Mouse (Mus musculus) kidney, embryonic 14.5 days (tissue): ENCODE data around the gene Gstm3. TPM values are rescaled to one million over a fixed set of nuclear protein-coding genes. Genes with fewer than 3 reads are reported as not detected.

Experiments
- ATAC-seq: fragments of 200-750 bp; cut with Nextera tagmentation; 2 replicates; pipeline ENCODE4 v1.8.0; 2017; ENCODE audit warnings: moderate number of reproducible peaks, mild to moderate bottlenecking, moderate TSS enrichment, moderate library complexity; ENCODE audit not compliant: low FRiP score, low TSS enrichment
- H3K27ac ChIP-seq: fragments of 300-500 bp; sonication (generic); 2 replicates; pipeline ENCODE4 v1.5.1; 2014; ENCODE audit warnings: low read depth, mild to moderate bottlenecking, low read length, moderate library complexity, mixed read lengths
- H3K27me3 ChIP-seq: fragments of 300-500 bp; sonication (generic); 2 replicates; pipeline ENCODE4 v1.6.1; 2014; ENCODE audit warnings: mild to moderate bottlenecking, low read length; ENCODE audit not compliant: control insufficient read depth, insufficient read depth
- H3K36me3 ChIP-seq: fragments of 300-500 bp; sonication (generic); 2 replicates; pipeline ENCODE4 v1.6.1; 2014; ENCODE audit warnings: low read length, mixed read lengths; ENCODE audit not compliant: control insufficient read depth, insufficient read depth
- H3K4me1 ChIP-seq: fragments of 300-500 bp; sonication (generic); 2 replicates; pipeline ENCODE4 v1.6.1; 2014; ENCODE audit warnings: low read length, mixed read lengths; ENCODE audit not compliant: control insufficient read depth, insufficient read depth
- H3K4me2 ChIP-seq: fragments of 300-500 bp; sonication (generic); replicated peaks from 2 replicates; pipeline ENCODE4 v1.6.1; 2014; ENCODE audit warnings: low read depth, mild to moderate bottlenecking, low read length
- H3K4me3 ChIP-seq: fragments of 300-500 bp; sonication (generic); 2 replicates; pipeline ENCODE4 v1.5.1; 2014; ENCODE audit warnings: mild to moderate bottlenecking, low read length
- H3K9ac ChIP-seq: fragments of 300-500 bp; sonication (generic); 2 replicates; pipeline ENCODE4 v1.6.1; 2014; ENCODE audit warnings: low read depth, mild to moderate bottlenecking, low read length, moderate library complexity
- H3K9me3 ChIP-seq: fragments of 300-500 bp; sonication (generic); 2 replicates; pipeline ENCODE4 v1.6.1; 2016; ENCODE audit warnings: low read length; ENCODE audit not compliant: control insufficient read depth
- WGBS: fragments of 180-500 bp; shearing (Covaris S2); extraction: QIAGEN DNeasy Blood & Tissue Kit; methylation state at CpG from one replicate; pipeline ENCODE4 v1.1.7; 2014; 5-methylcytosine and 5-hydroxymethylcytosine counted together
- polyA plus RNA-seq: library from polyadenylated mRNA; unstranded; fragments of >200 nt; fragmentation: Nextera tagmentation; extraction: Ambion mirVana; gene quantifications from 2 replicates; pipeline ENCODE4 v1.2.1, GENCODE M21; 2014

Gstm3 gene
- polyA plus RNA-seq, 1 experiment from 2014 or later, result 0.16 TPM

GRCm38 (mm10) chr3:107941261-107941660, 27.8 kb downstream of the Gstm3 start:
- H3K36me3 ChIP-seq, result no peaks in the 10 kb centered on the region
- no peak overlapping the region for H3K9ac ChIP-seq
- 75% methylated on average over 4 of the region's 4 CpGs for WGBS
- no peak overlapping the region for H3K4me3 ChIP-seq
- H3K4me1 ChIP-seq, result peaks cover 7% of the 10 kb centered on the region
- ATAC-seq, result no peak
- no peaks in the 10 kb centered on the region for H3K9me3 ChIP-seq
- no peaks in the 10 kb centered on the region for H3K27me3 ChIP-seq
- no peak overlapping the region for H3K27ac ChIP-seq
- no peak overlapping the region for H3K4me2 ChIP-seq

DNA sequence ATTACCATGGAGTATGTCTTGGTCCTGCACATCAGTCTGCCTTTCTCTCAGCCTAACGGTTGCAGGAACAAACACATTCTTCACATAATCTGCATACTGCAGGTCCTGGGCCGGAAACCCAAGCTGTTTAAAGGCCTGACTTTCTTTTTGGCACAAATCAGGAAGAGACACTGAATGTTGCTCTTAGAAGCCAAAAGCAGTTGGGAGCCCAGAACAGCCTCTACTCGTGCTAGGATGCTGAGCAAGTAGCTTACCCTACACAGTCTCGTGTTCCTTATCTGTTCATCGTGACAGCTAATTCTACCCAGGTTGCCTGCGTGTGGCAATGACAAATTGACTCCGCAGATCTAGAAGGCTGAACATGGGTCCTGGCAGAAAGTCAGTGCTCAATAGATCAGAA, 28.6 kb downstream of the Gstm3 start:
- Histone ChIP-seq H3K36me3 (no peaks in the 10 kb centered on the region), H3K27me3 (no peaks in the 10 kb centered on the region), H3K27ac (no peak overlapping the region), H3K4me2 (no peak overlapping the region), H3K9ac (no peak overlapping the region), H3K9me3 (no peaks in the 10 kb centered on the region), H3K4me1 (peaks cover 7% of the 10 kb centered on the region), H3K4me3 (no peak overlapping the region)
- 79% methylated on average over 7 of the region's 7 CpGs for WGBS
- no peak for ATAC-seq

DNA sequence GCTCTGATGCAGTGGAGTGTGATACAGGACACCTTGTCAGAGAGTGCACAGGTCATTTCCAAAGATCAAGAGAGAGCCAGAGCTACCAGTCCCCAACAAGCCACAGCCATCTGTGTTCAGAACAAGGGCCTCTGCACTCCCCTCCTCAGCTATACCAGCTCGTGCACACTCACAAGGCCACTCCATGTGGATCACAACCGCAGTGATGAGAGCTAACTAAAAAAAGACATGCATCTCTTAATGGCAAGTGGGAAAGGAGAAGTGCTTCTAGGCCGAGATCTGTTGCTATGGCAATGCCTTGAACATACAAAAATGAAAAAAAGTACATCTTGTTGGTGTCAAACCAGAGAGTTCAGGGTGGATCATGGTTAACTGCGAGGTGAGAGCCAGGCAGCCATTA, 29.3 kb downstream of the Gstm3 start:
- 82% methylated on average over 4 of the region's 4 CpGs for WGBS
- no peak for ATAC-seq
- Histone ChIP-seq H3K27me3 (no peaks in the 10 kb centered on the region), H3K4me3 (no peak overlapping the region), H3K9ac (no peak overlapping the region), H3K4me1 (peaks cover 7% of the 10 kb centered on the region), H3K27ac (no peak overlapping the region), H3K36me3 (no peaks in the 10 kb centered on the region), H3K4me2 (no peak overlapping the region), H3K9me3 (no peaks in the 10 kb centered on the region)

DNA sequence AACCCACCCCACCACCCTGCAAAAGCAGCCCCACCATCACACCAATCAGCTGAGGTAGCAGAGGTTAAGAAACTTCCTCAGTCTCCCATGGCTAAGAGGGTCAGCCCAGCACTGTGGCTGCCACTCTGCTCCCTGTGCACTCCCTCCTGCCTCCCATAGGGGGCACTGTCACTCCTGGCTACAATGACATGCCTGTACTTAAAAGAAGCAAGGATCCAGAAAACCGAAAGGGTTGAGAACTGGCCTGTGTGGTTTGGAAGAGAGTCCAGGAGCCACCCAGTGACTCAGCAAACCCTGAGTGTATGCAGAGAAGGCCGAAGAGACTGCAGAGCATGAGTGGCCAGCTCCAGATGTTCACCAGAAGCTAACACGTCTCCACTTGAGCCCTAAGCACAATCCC, 29.7 kb downstream of the Gstm3 start:
- ATAC-seq, result peak; percentile 20; the same call in 1 of the 2 replicates
- Histone ChIP-seq H3K27me3 (no peaks in the 10 kb centered on the region), H3K9ac (no peak overlapping the region), H3K4me3 (no peak overlapping the region), H3K9me3 (no peaks in the 10 kb centered on the region), H3K4me2 (no peak overlapping the region), H3K4me1 (peaks cover 7% of the 10 kb centered on the region), H3K27ac (no peak overlapping the region), H3K36me3 (no peaks in the 10 kb centered on the region)
- WGBS, result 41% methylated on average over 3 of the region's 3 CpGs

DNA sequence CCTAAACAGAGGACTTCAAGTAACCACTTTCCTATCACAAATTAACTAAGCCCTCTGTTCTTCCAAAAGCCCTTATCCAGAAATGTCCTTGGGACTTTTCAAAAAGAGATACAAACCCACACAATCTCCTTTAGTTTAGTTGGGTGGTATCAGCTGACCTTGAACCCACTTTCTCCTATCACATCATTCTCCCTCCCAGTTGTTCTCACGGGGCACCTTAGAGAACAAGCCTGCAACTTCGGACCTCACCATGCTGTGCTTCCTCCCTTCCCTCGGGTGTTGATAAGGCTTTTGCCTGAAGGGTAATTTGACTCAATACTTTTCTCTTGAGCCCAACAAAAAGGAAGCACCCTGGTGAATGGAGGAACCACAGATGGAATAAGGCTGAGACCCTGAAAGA, 33.2 kb downstream of the Gstm3 start:
- 63% methylated on average over 3 of the region's 3 CpGs for WGBS
- Histone ChIP-seq H3K9me3 (no peaks in the 10 kb centered on the region), H3K27me3 (no peaks in the 10 kb centered on the region), H3K27ac (no peak overlapping the region), H3K4me1 (no peaks in the 10 kb centered on the region), H3K4me2 (no peak overlapping the region), H3K9ac (no peak overlapping the region), H3K4me3 (no peak overlapping the region), H3K36me3 (no peaks in the 10 kb centered on the region)
- ATAC-seq, result no peak

GRCm38 (mm10) chr3:107935268-107935667, 33.8 kb downstream of the Gstm3 start:
- H3K27ac ChIP-seq, result no peak overlapping the region
- no peak overlapping the region for H3K4me3 ChIP-seq
- no peak for ATAC-seq
- no peaks in the 10 kb centered on the region for H3K9me3 ChIP-seq
- 84% methylated on average over 3 of the region's 3 CpGs for WGBS
- no peak overlapping the region for H3K4me2 ChIP-seq
- no peaks in the 10 kb centered on the region for H3K4me1 ChIP-seq
- H3K36me3 ChIP-seq, result no peaks in the 10 kb centered on the region
- no peaks in the 10 kb centered on the region for H3K27me3 ChIP-seq
- H3K9ac ChIP-seq, result no peak overlapping the region

DNA sequence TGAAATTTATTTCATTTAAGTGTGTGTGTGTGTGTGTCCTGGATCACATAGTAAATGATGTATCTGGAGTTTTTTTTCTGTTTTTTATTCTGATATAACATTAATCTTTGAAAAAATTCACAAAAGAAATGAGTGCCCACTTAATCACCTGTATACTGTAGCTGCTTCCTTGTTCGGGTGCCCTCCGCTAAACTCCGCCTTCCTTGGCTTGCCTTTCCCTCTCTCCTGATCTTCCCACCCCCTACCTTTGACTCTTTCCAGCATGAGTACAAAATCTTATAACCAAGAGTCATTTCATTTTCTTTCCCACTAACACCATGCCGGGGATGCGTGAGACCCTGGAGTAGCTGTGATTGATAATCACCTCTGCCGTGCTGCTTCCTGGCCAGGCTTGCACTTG, 37.0 kb downstream of the Gstm3 start:
- 80% methylated on average over 6 of the region's 6 CpGs for WGBS
- H3K4me1 ChIP-seq, result peaks cover 7% of the 10 kb centered on the region; the same call in 1 of the 2 replicates

GRCm38 (mm10) chr3:107931670-107932069, 37.4 kb downstream of the Gstm3 start, which contains the start of gene Gstm7:
Gene Gstm7, minus strand, starts transcription at chr3:107931817.
- peaks cover 7% of the 10 kb centered on the region; the same call in 1 of the 2 replicates for H3K4me1 ChIP-seq
- 6% methylated on average over 10 of the region's 10 CpGs for WGBS
- no peak within 1 kb of the TSS for H3K27ac ChIP-seq
- no peaks in the 10 kb centered on the region for H3K27me3 ChIP-seq
- no peaks in the 10 kb centered on the region for H3K36me3 ChIP-seq
- H3K9me3 ChIP-seq, result no peaks in the 10 kb centered on the region
- peak within 1 kb of the TSS; percentile 28; the same call in 1 of the 2 replicates for H3K4me3 ChIP-seq
- peak; percentile 96 for ATAC-seq
- peak within 1 kb of the TSS; percentile 43 for H3K4me2 ChIP-seq
- no peak within 1 kb of the TSS for H3K9ac ChIP-seq

More for the DNA sequence above, 37.0 kb downstream of the Gstm3 start:
- no peaks in the 10 kb centered on the region for H3K27me3 ChIP-seq
- no peaks in the 10 kb centered on the region for H3K9me3 ChIP-seq
- H3K9ac ChIP-seq, result no peak overlapping the region
- H3K36me3 ChIP-seq, result no peaks in the 10 kb centered on the region
- ATAC-seq, result no peak
- no peak overlapping the region for H3K4me3 ChIP-seq
- no peak overlapping the region for H3K4me2 ChIP-seq
- no peak overlapping the region for H3K27ac ChIP-seq

DNA sequence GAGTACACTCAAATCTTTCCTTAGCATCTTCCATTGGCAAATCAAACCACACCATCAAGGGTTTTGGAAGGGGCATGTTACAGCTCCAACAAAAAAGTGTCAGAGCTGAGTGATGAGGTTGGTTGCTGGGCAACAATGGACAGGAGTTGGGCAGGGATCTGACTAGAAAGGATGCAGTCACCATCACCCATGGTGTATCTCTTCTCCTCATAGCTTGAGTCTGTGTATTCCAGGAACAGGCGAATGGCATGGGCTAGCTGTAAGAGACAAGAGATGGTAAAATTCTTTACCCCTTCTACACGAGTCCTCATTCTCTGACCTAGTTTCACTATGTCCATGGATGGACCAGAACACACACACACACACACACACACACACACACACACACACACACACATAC, 37.9 kb downstream of the Gstm3 start:
- Histone ChIP-seq H3K4me3 (peak overlapping the region; percentile 28; the same call in 1 of the 2 replicates), H3K36me3 (no peaks in the 10 kb centered on the region), H3K4me2 (peak overlapping the region; percentile 43), H3K9ac (no peak overlapping the region), H3K27ac (no peak overlapping the region), H3K27me3 (no peaks in the 10 kb centered on the region), H3K4me1 (peaks cover 7% of the 10 kb centered on the region; the same call in 1 of the 2 replicates), H3K9me3 (no peaks in the 10 kb centered on the region)
- WGBS, result 66% methylated on average over 2 of the region's 2 CpGs
- no peak; the same call in 1 of the 2 replicates for ATAC-seq
